Mouse (Mus musculus) midbrain, embryonic 11.5 days (tissue): ENCODE results near the gene Slc37a1. TPM values are rescaled to one million over a fixed set of nuclear protein-coding genes. Genes with fewer than 3 reads are reported as not detected.

Experiments
- ATAC-seq: fragments of 200-750 bp; cut with Nextera tagmentation; 2 replicates; pipeline ENCODE4 v1.8.0; 2017; ENCODE audit warnings: moderate TSS enrichment, moderate library complexity; ENCODE audit not compliant: low FRiP score
- DNase-seq: peaks from one replicate; pipeline ENCODE4 v3.0.0; 2015; ENCODE audit warnings: low spot score; ENCODE audit errors: missing footprints
- H3K27ac ChIP-seq: fragments of 300-500 bp; sonication (generic); 2 replicates; pipeline ENCODE4 v1.5.1; 2014; ENCODE audit warnings: low read depth, low read length
- H3K27me3 ChIP-seq: fragments of 300-500 bp; sonication (generic); 2 replicates; pipeline ENCODE4 v1.6.1; 2014; ENCODE audit warnings: mild to moderate bottlenecking, low read length, moderate library complexity, mixed read lengths; ENCODE audit not compliant: control insufficient read depth, insufficient read depth
- H3K36me3 ChIP-seq: fragments of 300-500 bp; sonication (generic); 2 replicates; pipeline ENCODE4 v1.6.1; 2014; ENCODE audit warnings: mild to moderate bottlenecking, low read length, moderate library complexity, mixed read lengths; ENCODE audit not compliant: control insufficient read depth, insufficient read depth
- H3K4me1 ChIP-seq: fragments of 300-500 bp; sonication (generic); 2 replicates; pipeline ENCODE4 v1.6.1; 2014; ENCODE audit warnings: low read length; ENCODE audit not compliant: control insufficient read depth, insufficient read depth
- H3K4me2 ChIP-seq: fragments of 300-500 bp; sonication (generic); 2 replicates; pipeline ENCODE4 v1.6.1; 2014; ENCODE audit warnings: mild to moderate bottlenecking, moderate library complexity
- H3K4me3 ChIP-seq: fragments of 300-500 bp; sonication (generic); 2 replicates; pipeline ENCODE4 v1.5.1; 2014; ENCODE audit warnings: low read depth, low read length
- H3K9ac ChIP-seq: fragments of 300-500 bp; sonication (generic); 2 replicates; pipeline ENCODE4 v1.6.1; 2014; ENCODE audit warnings: low read length
- H3K9me3 ChIP-seq: fragments of 300-500 bp; sonication (generic); 2 replicates; pipeline ENCODE4 v1.6.1; 2016; ENCODE audit warnings: low read length; ENCODE audit not compliant: control insufficient read depth
- WGBS: fragments of 180-500 bp; shearing (Covaris S2); extraction: QIAGEN DNeasy Blood & Tissue Kit; methylation state at CpG from one replicate; pipeline ENCODE4 v1.1.7; 2014; 5-methylcytosine and 5-hydroxymethylcytosine counted together
- polyA plus RNA-seq: library from polyadenylated mRNA; unstranded; fragments of >200 nt; fragmentation: Nextera tagmentation; extraction: Ambion mirVana; gene quantifications from 2 replicates; pipeline ENCODE4 v1.2.1, GENCODE M21; 2014

The Slc37a1 gene
- polyA plus RNA-seq, 1 experiment from 2014 or later: 5.8 TPM

DNA sequence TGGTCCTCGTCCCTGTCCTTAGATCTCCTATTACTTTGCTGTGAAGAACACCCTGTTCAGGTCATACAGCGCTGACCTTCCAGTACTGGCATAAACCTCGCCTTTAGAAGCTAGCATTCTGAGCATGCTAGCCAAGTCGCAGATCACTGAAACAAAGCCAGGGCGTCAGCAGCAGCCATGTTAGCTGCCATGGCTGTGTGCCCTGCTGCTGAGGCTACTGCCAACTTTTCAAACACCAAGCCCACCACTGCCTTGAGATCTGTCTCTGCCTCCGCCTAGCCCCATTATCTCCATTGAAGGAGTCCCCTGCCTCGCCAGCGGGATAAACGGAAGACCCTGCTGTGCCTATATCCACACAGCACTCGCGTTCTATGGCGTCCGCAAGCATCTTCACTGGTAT, 74.0 kb downstream of the Slc37a1 start:
- DNase-seq (no peak), ATAC-seq (no peak)
- Histone ChIP-seq H3K36me3 (no peaks in the 10 kb centered on the region), H3K27ac (no peak overlapping the region), H3K4me1 (peaks cover 6% of the 10 kb centered on the region), H3K9ac (no peak overlapping the region), H3K4me2 (no peak overlapping the region), H3K4me3 (no peak overlapping the region), H3K27me3 (no peaks in the 10 kb centered on the region), H3K9me3 (no peaks in the 10 kb centered on the region)
- 81% methylated on average over 13 of the region's 13 CpGs for WGBS

DNA sequence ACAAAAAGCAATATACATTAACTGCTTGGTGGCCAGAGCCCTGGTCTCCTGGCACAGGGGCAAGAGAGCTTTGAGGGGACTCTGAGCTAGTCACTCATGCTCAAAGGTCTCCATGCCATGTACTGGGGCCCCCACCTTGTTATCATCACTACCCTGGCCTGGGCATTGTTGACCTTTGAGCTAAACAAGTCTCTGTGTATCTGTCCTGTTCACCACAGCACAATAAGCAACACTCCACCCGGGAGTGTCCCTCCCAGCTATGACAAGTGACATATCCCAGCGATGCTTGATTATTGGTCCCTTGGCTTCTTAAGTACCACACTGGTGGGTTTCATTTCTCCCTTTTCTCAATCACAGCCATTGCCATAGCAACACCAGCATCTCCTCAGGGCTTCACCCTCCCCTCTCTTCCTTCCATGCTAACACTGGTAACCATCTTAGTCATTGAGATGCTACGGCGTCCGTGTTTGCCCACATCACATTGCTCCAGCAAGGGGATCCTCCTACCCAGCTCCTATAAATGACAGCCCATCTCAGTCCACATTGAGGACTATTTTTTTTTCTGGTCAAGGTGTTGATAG, 79.1 kb downstream of the Slc37a1 start:
- no peak for DNase-seq
- ATAC-seq: no peak
- 92% methylated on average over 5 of the region's 5 CpGs for WGBS

DNA sequence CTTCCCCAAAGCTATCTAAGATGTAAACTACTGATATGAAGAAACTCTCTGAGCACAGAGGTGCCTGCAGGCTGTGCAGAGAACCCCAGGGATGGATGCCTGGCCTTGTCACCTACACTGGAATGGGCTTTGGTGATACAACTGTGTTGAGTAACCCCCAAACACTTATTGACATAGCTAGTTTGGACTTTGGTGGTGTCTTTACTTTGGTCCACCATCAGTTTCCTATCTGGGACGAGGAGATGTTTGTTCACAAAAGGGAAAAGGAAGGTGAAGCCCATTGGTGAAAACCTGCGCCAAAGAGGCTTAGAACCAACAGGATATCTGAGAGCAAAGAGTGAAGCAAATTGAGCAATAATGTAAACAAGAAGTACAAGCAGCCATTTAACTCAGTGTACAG, 83.6 kb downstream of the Slc37a1 start:
- Histone ChIP-seq H3K4me2 (no peak overlapping the region), H3K36me3 (no peaks in the 10 kb centered on the region), H3K9me3 (no peaks in the 10 kb centered on the region), H3K4me1 (peaks cover 4% of the 10 kb centered on the region; the same call in 1 of the 2 replicates), H3K27me3 (no peaks in the 10 kb centered on the region), H3K27ac (no peak overlapping the region), H3K9ac (no peak overlapping the region), H3K4me3 (no peak overlapping the region)
- ATAC-seq (no peak), DNase-seq (no peak)
- 86% methylated on average over 2 of the region's 2 CpGs for WGBS

More for the DNA sequence above, 79.1 kb downstream of the Slc37a1 start:
- H3K4me2 ChIP-seq: no peak overlapping the region
- no peak overlapping the region for H3K4me3 ChIP-seq
- no peaks in the 10 kb centered on the region for H3K27me3 ChIP-seq
- H3K27ac ChIP-seq: no peak overlapping the region
- no peaks in the 10 kb centered on the region for H3K4me1 ChIP-seq
- H3K9ac ChIP-seq: no peak overlapping the region
- no peaks in the 10 kb centered on the region for H3K9me3 ChIP-seq
- H3K36me3 ChIP-seq: no peaks in the 10 kb centered on the region

GRCm38 (mm10) chr17:31370931-31371330, 84.3 kb downstream of the Slc37a1 start:
- H3K4me3 ChIP-seq: no peak overlapping the region

DNA sequence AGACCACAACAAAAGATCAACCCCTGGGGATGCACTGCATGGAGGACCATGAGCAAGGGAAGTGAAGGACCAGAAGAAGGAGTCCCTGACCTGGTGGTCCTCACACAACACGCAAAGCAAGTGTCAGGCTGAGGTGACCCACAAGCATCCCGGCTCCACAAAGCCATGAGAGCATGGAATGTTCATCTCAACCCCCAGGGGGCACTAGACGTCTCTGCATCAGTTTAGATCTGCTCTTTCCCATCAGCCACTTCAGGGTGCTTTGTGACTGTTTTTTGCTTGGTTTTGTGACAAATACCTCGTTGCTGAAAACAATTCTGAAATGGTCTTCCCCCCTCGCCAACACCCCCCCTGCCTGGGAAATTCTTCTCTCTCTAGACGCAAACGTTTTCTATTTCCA, 91.4 kb downstream of the Slc37a1 start:
- no peaks in the 10 kb centered on the region for H3K9me3 ChIP-seq
- no peaks in the 10 kb centered on the region for H3K36me3 ChIP-seq
- WGBS: 13% methylated on average over 7 of the region's 7 CpGs
- ATAC-seq (0 out of 2 replicates have a peak, but pooled peaks have one; percentile 50), DNase-seq (peak; percentile 97)
- H3K4me3 ChIP-seq: no peak overlapping the region
- H3K4me2 ChIP-seq: peak overlapping the region; percentile 22; the same call in 1 of the 2 replicates
- H3K4me1 ChIP-seq: no peaks in the 10 kb centered on the region
- H3K27ac ChIP-seq: no peak overlapping the region
- no peak overlapping the region; the same call in 1 of the 2 replicates for H3K9ac ChIP-seq
- H3K27me3 ChIP-seq: no peaks in the 10 kb centered on the region

More at GRCm38 (mm10) chr17:31370931-31371330, 84.3 kb downstream of the Slc37a1 start:
- Histone ChIP-seq H3K9ac (no peak overlapping the region), H3K4me2 (no peak overlapping the region), H3K36me3 (no peaks in the 10 kb centered on the region), H3K9me3 (no peaks in the 10 kb centered on the region), H3K4me1 (peaks cover 4% of the 10 kb centered on the region; the same call in 1 of the 2 replicates), H3K27ac (no peak overlapping the region), H3K27me3 (no peaks in the 10 kb centered on the region)
- ATAC-seq: no peak
- DNase-seq: no peak

- no peak overlapping the region; the same call in 1 of the 2 replicates for H3K9ac ChIP-seq
- H3K4me1 ChIP-seq: no peaks in the 10 kb centered on the region
- no peaks in the 10 kb centered on the region for H3K27me3 ChIP-seq
- no peaks in the 10 kb centered on the region for H3K9me3 ChIP-seq
- no peak for ATAC-seq
- H3K4me3 ChIP-seq: no peak overlapping the region
- WGBS: 69% methylated on average over 10 of the region's 10 CpGs
- H3K36me3 ChIP-seq: no peaks in the 10 kb centered on the region
- peak overlapping the region; percentile 22; the same call in 1 of the 2 replicates for H3K4me2 ChIP-seq
- no peak overlapping the region for H3K27ac ChIP-seq
- DNase-seq: no peak
Observed at GRCm38 (mm10) chr17:31378361-31378761, 91.8 kb downstream of the Slc37a1 start.

DNA sequence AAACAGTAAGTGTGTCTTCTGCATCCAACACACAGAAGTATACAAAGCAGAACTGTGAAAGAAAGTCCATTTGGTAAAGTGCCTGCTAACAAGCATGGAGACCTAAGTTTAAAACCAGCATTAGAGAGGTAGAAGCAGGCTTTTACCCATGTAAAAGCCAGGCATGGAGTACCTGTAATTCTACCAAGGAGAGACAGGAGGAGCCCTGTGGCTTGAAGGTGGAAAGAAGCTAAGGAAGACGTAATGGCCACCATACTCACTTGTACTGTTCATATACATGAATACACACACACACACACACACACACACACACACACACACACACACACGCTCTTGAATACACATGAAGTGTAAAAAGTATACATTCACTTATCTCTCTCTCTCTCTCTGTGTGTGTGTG, 92.5 kb downstream of the Slc37a1 start:
- H3K36me3 ChIP-seq: no peaks in the 10 kb centered on the region
- no peak overlapping the region for H3K4me3 ChIP-seq
- 65% methylated on average over 2 of the region's 2 CpGs for WGBS
- no peaks in the 10 kb centered on the region for H3K27me3 ChIP-seq
- no peaks in the 10 kb centered on the region for H3K9me3 ChIP-seq
- H3K9ac ChIP-seq: no peak overlapping the region
- H3K4me1 ChIP-seq: no peaks in the 10 kb centered on the region
- no peak overlapping the region for H3K27ac ChIP-seq
- DNase-seq (no peak), ATAC-seq (no peak)
- H3K4me2 ChIP-seq: no peak overlapping the region

- no peaks in the 10 kb centered on the region for H3K27me3 ChIP-seq
- no peak for DNase-seq
- H3K4me3 ChIP-seq: no peak overlapping the region
- H3K36me3 ChIP-seq: no peaks in the 10 kb centered on the region
- WGBS: 88% methylated on average over 8 of the region's 8 CpGs
- peaks cover 2% of the 10 kb centered on the region for H3K4me1 ChIP-seq
- H3K9ac ChIP-seq: no peak overlapping the region
- no peak overlapping the region for H3K4me2 ChIP-seq
- ATAC-seq: no peak
- H3K27ac ChIP-seq: no peak overlapping the region
- H3K9me3 ChIP-seq: no peaks in the 10 kb centered on the region
Observed at GRCm38 (mm10) chr17:31379863-31380262, 93.3 kb downstream of the Slc37a1 start.

- H3K27ac ChIP-seq: no peak overlapping the region
- H3K4me2 ChIP-seq: no peak overlapping the region
- no peak for DNase-seq
- H3K4me1 ChIP-seq: peaks cover 23% of the 10 kb centered on the region
- no peak overlapping the region for H3K4me3 ChIP-seq
- no peaks in the 10 kb centered on the region for H3K36me3 ChIP-seq
- H3K9ac ChIP-seq: no peak overlapping the region
- H3K27me3 ChIP-seq: peaks cover 2% of the 10 kb centered on the region; the same call in 1 of the 2 replicates
- WGBS: 79% methylated on average over 6 of the region's 6 CpGs
- no peak for ATAC-seq
- H3K9me3 ChIP-seq: no peaks in the 10 kb centered on the region
Observed at GRCm38 (mm10) chr17:31383320-31383719, 96.7 kb downstream of the Slc37a1 start.
